Mouse (Mus musculus) liver, embryonic 16.5 days (tissue): Measurements from ENCODE around the gene Add2. TPM values are rescaled to one million over a fixed set of nuclear protein-coding genes. Genes with fewer than 3 reads are reported as not detected.

ENCODE experiments used
- ATAC-seq: fragments of 200-750 bp; cut with Nextera tagmentation; 2 replicates; pipeline ENCODE4 v1.8.0; 2017; ENCODE audit warnings: low read depth, mild to moderate bottlenecking, moderate number of reproducible peaks, moderate library complexity
- H3K27ac ChIP-seq: fragments of 300-500 bp; sonication (generic); 2 replicates; pipeline ENCODE4 v1.5.1; 2014; ENCODE audit warnings: mild to moderate bottlenecking, low read length
- H3K27me3 ChIP-seq: fragments of 300-500 bp; sonication (generic); 2 replicates; pipeline ENCODE4 v1.6.1; 2014; ENCODE audit warnings: low read depth, low read length, mixed read lengths; ENCODE audit not compliant: control insufficient read depth, insufficient read depth
- H3K36me3 ChIP-seq: fragments of 300-500 bp; sonication (generic); 2 replicates; pipeline ENCODE4 v1.6.1; 2014; ENCODE audit warnings: mild to moderate bottlenecking; ENCODE audit not compliant: control insufficient read depth, insufficient read depth
- H3K4me1 ChIP-seq: fragments of 300-500 bp; sonication (generic); 2 replicates; pipeline ENCODE4 v1.6.1; 2014; ENCODE audit warnings: low read depth, low read length, mixed read lengths; ENCODE audit not compliant: control insufficient read depth
- H3K4me2 ChIP-seq: fragments of 300-500 bp; sonication (generic); 2 replicates; pipeline ENCODE4 v1.6.1; 2014; ENCODE audit warnings: low read depth, low read length, mixed read lengths
- H3K4me3 ChIP-seq: fragments of 300-500 bp; sonication (generic); 2 replicates; pipeline ENCODE4 v1.5.1; 2014; ENCODE audit warnings: low read depth, mild to moderate bottlenecking, low read length
- H3K9ac ChIP-seq: fragments of 300-500 bp; sonication (generic); 2 replicates; pipeline ENCODE4 v1.6.1; 2014; ENCODE audit warnings: low read depth, low read length
- H3K9me3 ChIP-seq: fragments of 300-500 bp; sonication (generic); replicated peaks from 2 replicates; pipeline ENCODE4 v1.6.1; 2016; ENCODE audit warnings: low read length; ENCODE audit not compliant: control insufficient read depth
- WGBS: fragments of 180-500 bp; shearing (Covaris S2); extraction: QIAGEN DNeasy Blood & Tissue Kit; methylation state at CpG from one replicate; pipeline ENCODE4 v1.1.7; 2014; ENCODE audit not compliant: insufficient replicate concordance; 5-methylcytosine and 5-hydroxymethylcytosine counted together
- polyA plus RNA-seq: library from polyadenylated mRNA; unstranded; fragments of >200 nt; fragmentation: Nextera tagmentation; extraction: Ambion mirVana; gene quantifications from 2 replicates; pipeline ENCODE4 v1.2.1, GENCODE M21; 2015

Add2 gene
- polyA plus RNA-seq, 1 experiment from 2014 or later = 93.6 TPM

DNA sequence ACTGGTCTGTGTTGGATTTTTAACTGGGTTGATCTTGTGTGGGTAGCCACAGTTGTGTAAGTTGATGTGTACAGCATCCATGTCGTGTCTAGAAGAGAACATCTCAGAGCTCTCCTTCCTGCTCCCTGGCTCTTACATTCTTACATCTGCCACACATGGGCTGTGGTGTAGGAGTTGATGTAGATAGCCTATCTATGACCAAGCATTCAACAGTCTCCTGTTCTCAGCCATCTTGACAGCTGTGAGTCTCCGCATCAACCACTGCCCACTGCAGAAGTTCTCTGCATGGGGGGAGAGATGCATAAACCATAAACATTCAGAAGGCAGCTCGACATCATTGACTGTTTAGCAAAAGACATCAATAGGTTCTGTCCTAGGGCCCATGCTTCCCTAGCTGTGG lies 41.4 kb downstream of the Add2 start:
- no peaks in the 10 kb centered on the region for H3K9me3 ChIP-seq

DNA sequence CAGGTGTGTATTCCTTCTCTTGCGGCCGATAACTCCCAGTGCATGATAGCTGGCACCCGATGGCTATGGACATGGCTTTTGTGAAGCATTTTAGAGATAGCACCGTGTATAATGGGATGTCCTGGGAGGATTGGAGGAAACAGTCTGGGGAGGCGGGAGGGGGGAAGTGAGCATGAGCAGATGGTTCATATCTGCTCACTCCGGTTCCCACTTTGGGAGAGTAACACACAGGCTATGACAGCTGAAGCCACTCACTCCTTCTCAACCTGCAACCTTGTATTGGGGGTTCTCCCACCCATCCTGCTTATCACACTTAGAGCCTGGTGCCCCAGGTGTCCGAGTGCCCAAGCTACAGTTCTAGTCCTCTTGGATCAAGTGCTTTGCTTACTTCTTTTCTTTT lies 41.8 kb downstream of the Add2 start:
- ATAC-seq = peak; percentile 35; the same call in 1 of the 2 replicates
- H3K4me3 ChIP-seq = no peak overlapping the region
- no peaks in the 10 kb centered on the region for H3K9me3 ChIP-seq
- peaks cover 29% of the 10 kb centered on the region for H3K4me1 ChIP-seq
- WGBS = 46% methylated on average over 7 of the region's 7 CpGs
- no peak overlapping the region for H3K9ac ChIP-seq
- H3K36me3 ChIP-seq = no peaks in the 10 kb centered on the region
- H3K27ac ChIP-seq = no peak overlapping the region
- no peak overlapping the region for H3K4me2 ChIP-seq
- no peaks in the 10 kb centered on the region for H3K27me3 ChIP-seq

More for the DNA sequence above, 41.4 kb downstream of the Add2 start:
- Histone ChIP-seq H3K36me3 (no peaks in the 10 kb centered on the region), H3K27me3 (no peaks in the 10 kb centered on the region), H3K4me2 (no peak overlapping the region), H3K4me3 (no peak overlapping the region), H3K9ac (no peak overlapping the region), H3K4me1 (peaks cover 25% of the 10 kb centered on the region), H3K27ac (no peak overlapping the region)
- WGBS = 35% methylated on average over 3 of the region's 3 CpGs
- ATAC-seq = peak; percentile 76

- no peak overlapping the region for H3K9ac ChIP-seq
- WGBS = 40% methylated on average over 3 of the region's 3 CpGs
- H3K27ac ChIP-seq = 0 out of 2 replicates have a peak overlapping the region, but pooled peaks have one; percentile 6
- H3K27me3 ChIP-seq = no peaks in the 10 kb centered on the region
- no peak for ATAC-seq
- peaks cover 51% of the 10 kb centered on the region for H3K4me1 ChIP-seq
- H3K4me3 ChIP-seq = no peak overlapping the region
- no peaks in the 10 kb centered on the region for H3K36me3 ChIP-seq
- no peaks in the 10 kb centered on the region for H3K9me3 ChIP-seq
- H3K4me2 ChIP-seq = no peak overlapping the region
These were observed 45.4 kb downstream of the Add2 start for GRCm38 (mm10) chr6:86073882-86074281.

DNA sequence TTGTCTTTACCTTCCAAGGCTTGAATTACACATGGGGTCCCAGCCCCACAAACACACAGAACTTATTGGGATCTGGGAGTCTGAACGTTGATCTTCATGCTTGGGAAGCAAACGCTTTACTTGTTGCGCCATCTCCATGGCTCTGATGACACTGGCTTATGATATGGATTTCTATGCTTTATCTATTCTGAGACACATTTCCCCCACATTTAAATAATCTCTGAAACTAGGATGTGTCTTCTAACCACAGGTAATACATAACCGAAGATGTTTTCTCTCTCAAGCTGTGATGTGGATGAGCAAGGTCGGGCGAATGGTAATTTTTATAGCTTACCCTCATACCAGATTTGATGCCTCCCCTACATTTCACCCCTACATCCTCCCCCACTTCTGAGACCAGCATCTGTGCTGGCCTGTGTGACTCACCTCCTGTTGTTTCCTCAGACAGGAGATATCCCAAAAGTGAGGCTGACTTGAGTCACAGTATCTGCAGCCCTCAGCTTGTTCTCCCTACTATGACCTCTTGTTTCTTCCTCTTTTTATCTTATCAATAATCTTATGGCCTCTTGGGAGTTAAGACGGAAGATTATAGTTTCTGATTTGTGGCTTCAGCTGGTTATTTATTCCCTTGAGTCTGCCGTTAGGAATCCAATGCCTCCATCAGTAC lies 46.2 kb downstream of the Add2 start:
- 31% methylated on average over 8 of the region's 8 CpGs for WGBS
- H3K4me1 ChIP-seq = peaks cover 51% of the 10 kb centered on the region
- no peak for ATAC-seq
- H3K27me3 ChIP-seq = no peaks in the 10 kb centered on the region
- H3K4me3 ChIP-seq = no peak overlapping the region
- no peak overlapping the region for H3K9ac ChIP-seq
- no peaks in the 10 kb centered on the region for H3K36me3 ChIP-seq
- H3K4me2 ChIP-seq = no peak overlapping the region
- H3K27ac ChIP-seq = 0 out of 2 replicates have a peak overlapping the region, but pooled peaks have one; percentile 1
- no peaks in the 10 kb centered on the region for H3K9me3 ChIP-seq

- Histone ChIP-seq H3K4me3 (no peak overlapping the region), H3K4me1 (peaks cover 59% of the 10 kb centered on the region), H3K9me3 (no peaks in the 10 kb centered on the region), H3K36me3 (peaks cover under 1% of the 10 kb centered on the region; the same call in 1 of the 2 replicates), H3K27ac (peak overlapping the region; percentile 95), H3K4me2 (peak overlapping the region; percentile 76; the same call in 1 of the 2 replicates), H3K27me3 (no peaks in the 10 kb centered on the region), H3K9ac (no peak overlapping the region; the same call in 1 of the 2 replicates)
- WGBS = 53% methylated on average over 2 of the region's 2 CpGs
- peak; percentile 22 for ATAC-seq
These were observed 48.0 kb downstream of the Add2 start for GRCm38 (mm10) chr6:86076525-86076924.

- H3K4me1 ChIP-seq = peaks cover 59% of the 10 kb centered on the region
- WGBS = 20% methylated on average over 5 of the region's 5 CpGs
- H3K9ac ChIP-seq = peak overlapping the region; percentile 89
- H3K27me3 ChIP-seq = no peaks in the 10 kb centered on the region
- ATAC-seq = peak; percentile 93
- H3K27ac ChIP-seq = peak overlapping the region; percentile 95
- peaks cover 7% of the 10 kb centered on the region for H3K36me3 ChIP-seq
- peak overlapping the region; percentile 76 for H3K4me3 ChIP-seq
- H3K9me3 ChIP-seq = no peaks in the 10 kb centered on the region
- peak overlapping the region; percentile 76 for H3K4me2 ChIP-seq
These were observed 49.4 kb downstream of the Add2 start for GRCm38 (mm10) chr6:86077880-86078279.

DNA sequence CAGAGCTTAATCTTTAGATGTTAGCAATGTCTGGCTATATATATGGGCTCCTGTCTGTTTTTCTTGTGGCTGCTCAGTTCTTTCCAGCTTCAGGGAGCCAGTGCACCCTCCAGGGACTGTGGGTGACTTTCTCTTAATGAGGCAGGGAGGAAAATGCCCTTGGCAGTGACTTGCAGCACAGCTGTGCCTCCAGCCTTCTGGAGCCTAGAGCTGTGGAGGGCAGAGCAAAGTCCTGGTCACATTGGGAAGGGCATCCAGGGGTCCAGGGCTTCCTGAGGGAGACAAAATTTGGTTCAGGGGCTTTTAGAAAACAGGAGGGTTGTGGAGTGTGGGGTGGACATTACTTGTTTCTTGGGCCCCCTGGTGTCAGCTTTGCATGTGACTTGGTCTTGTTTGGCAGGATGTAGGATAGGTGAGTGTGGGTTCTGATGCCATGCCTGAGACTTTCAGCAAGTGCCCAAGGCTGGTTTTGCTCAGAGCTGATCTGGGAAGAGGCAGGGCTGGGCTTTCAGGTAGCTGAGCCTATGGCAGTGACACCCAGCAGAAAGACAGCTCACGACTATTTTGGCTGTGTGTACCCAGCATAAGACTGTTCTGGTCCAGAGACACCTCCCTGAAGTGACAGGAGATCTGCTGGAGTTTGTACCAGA lies 50.0 kb downstream of the Add2 start:
- WGBS = 41% methylated on average over 1 of the region's 1 CpGs
- peak; percentile 24 for ATAC-seq
- peak overlapping the region; percentile 89 for H3K9ac ChIP-seq
- H3K4me1 ChIP-seq = peaks cover 59% of the 10 kb centered on the region
- peak overlapping the region; percentile 76 for H3K4me2 ChIP-seq
- peak overlapping the region; percentile 76 for H3K4me3 ChIP-seq
- no peaks in the 10 kb centered on the region for H3K27me3 ChIP-seq
- H3K9me3 ChIP-seq = no peaks in the 10 kb centered on the region
- peaks cover 13% of the 10 kb centered on the region for H3K36me3 ChIP-seq
- H3K27ac ChIP-seq = peak overlapping the region; percentile 95

DNA sequence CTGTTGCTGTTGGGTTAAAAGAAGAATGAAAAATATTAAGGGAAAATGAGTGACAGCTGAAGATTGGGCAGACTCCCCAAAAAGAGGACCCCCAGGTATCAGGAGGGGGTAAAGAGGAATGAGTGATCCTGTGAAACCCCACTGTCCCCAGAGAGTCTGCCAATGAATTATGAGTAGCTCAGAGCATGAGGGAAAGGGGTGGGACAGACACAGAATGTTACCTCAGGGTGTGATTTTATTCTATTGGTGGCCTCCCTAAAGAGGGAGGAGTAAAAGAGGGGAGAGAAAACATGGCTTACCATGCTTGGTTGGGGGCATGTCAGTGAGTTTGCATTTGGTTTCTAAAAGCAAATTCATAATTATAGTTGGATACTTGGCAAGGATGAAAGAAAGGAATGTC lies 50.8 kb downstream of the Add2 start:
- ATAC-seq = peak; percentile 60
- Histone ChIP-seq H3K9ac (peak overlapping the region; percentile 89), H3K4me3 (peak overlapping the region; percentile 76), H3K9me3 (no peaks in the 10 kb centered on the region), H3K36me3 (peaks cover 20% of the 10 kb centered on the region), H3K27ac (peak overlapping the region; percentile 95), H3K4me2 (peak overlapping the region; percentile 76), H3K4me1 (peaks cover 53% of the 10 kb centered on the region), H3K27me3 (no peaks in the 10 kb centered on the region)

GRCm38 (mm10) chr6:86085518-86085917 lies 57.0 kb downstream of the Add2 start:
- no peak overlapping the region for H3K9ac ChIP-seq
- no peak overlapping the region for H3K4me3 ChIP-seq
- no peaks in the 10 kb centered on the region for H3K27me3 ChIP-seq
- peaks cover 15% of the 10 kb centered on the region for H3K4me1 ChIP-seq
- H3K36me3 ChIP-seq = peaks cover 60% of the 10 kb centered on the region
- no peaks in the 10 kb centered on the region for H3K9me3 ChIP-seq
- ATAC-seq = no peak
- WGBS = 73% methylated on average over 6 of the region's 6 CpGs
- H3K4me2 ChIP-seq = no peak overlapping the region
- H3K27ac ChIP-seq = no peak overlapping the region
